8 mouse cellular contexts compared by ENCODE assay signal in genomic region chr11:73030821-73031498, GRCm38 (mm10). TPM values are rescaled to one million over a fixed set of nuclear protein-coding genes. Genes with fewer than 3 reads are reported as not detected.
A peak's percentile ranks its signal among the peaks of the same experiment; 100 is the strongest.
DNase-seq lines count a peak whose midpoint lies in the region; ATAC-seq and TF ChIP-seq lines count a peak whose summit lies in the region.

No protein-coding gene starts in this region.

- no peak for TF ChIP-seq POLR2A in spleen, adult 2 months (IDR thresholded peaks at IDR 0.05; ENCODE audit: low read depth, low read length)

- peak overlapping the region; percentile 67 for H3K9ac ChIP-seq in heart, embryonic 12.5 days
- H3K9ac ChIP-seq in kidney, embryonic 16.5 days (replicated peaks; ENCODE audit: low read length): peak overlapping the region; percentile 57
- 0 out of 2 replicates have a peak overlapping the region, but pooled peaks have one; percentile 31 for H3K9ac ChIP-seq in limb, embryonic 15.5 days
- peak overlapping the region; percentile 48; the same call in 1 of the 2 replicates for H3K9ac ChIP-seq in midbrain, postnatal 0 days (replicated peaks; ENCODE audit: low read length, poor library complexity, severe bottlenecking)

- H3K27me3 ChIP-seq in heart, embryonic 12.5 days (replicated peaks): peaks cover 17% of the 10 kb centered on the region; the same call in 1 of the 2 replicates
- no peaks in the 10 kb centered on the region for H3K27me3 ChIP-seq in kidney, embryonic 16.5 days (ENCODE audit: insufficient read depth, low read length)
- H3K27me3 ChIP-seq in limb, embryonic 15.5 days: no peaks in the 10 kb centered on the region
- H3K27me3 ChIP-seq in midbrain, postnatal 0 days (ENCODE audit: insufficient read depth, low read length): no peaks in the 10 kb centered on the region
- H3K27me3 ChIP-seq in spleen, adult 2 months (ENCODE audit: control insufficient read depth, insufficient read depth, low read length): no peaks in the 10 kb centered on the region

- H3K27ac ChIP-seq in heart, embryonic 12.5 days (ENCODE audit: poor library complexity, severe bottlenecking): no peak overlapping the region; the same call in 1 of the 2 replicates
- peak overlapping the region; percentile 54; the same call in 1 of the 2 replicates for H3K27ac ChIP-seq in kidney, embryonic 16.5 days (ENCODE audit: low read length)
- H3K27ac ChIP-seq in limb, embryonic 15.5 days: peak overlapping the region; percentile 83
- H3K27ac ChIP-seq in midbrain, postnatal 0 days (ENCODE audit: low read depth, low read length): peak overlapping the region; percentile 69
- no peak overlapping the region for H3K27ac ChIP-seq in spleen, adult 2 months (ENCODE audit: insufficient read depth, low read length)

- WGBS in heart, embryonic 12.5 days: 29% methylated on average over 20 of the region's 20 CpGs
- WGBS in kidney, embryonic 16.5 days: 24% methylated on average over 20 of the region's 20 CpGs
- 22% methylated on average over 20 of the region's 20 CpGs for WGBS in limb, embryonic 15.5 days
- WGBS in midbrain, postnatal 0 days: 23% methylated on average over 20 of the region's 20 CpGs
- WGBS in spleen, adult 2 months: 37% methylated on average over 20 of the region's 20 CpGs

- peak; percentile 85 for ATAC-seq in erythroid progenitor cell, adult 5-6 weeks (replicated peaks; ENCODE audit: low FRiP score, poor library complexity, severe bottlenecking)
- ATAC-seq in heart, embryonic 12.5 days (ENCODE audit: insufficient number of reproducible peaks, low FRiP score): peak; percentile 81
- peak; percentile 94 for ATAC-seq in kidney, embryonic 16.5 days (ENCODE audit: low FRiP score, low TSS enrichment)
- ATAC-seq in limb, embryonic 15.5 days (ENCODE audit: insufficient number of reproducible peaks, low FRiP score, low TSS enrichment, low read depth): peak; percentile 81
- ATAC-seq in midbrain, postnatal 0 days (ENCODE audit: low FRiP score): peak; percentile 89

- no peaks in the 10 kb centered on the region for H3K36me3 ChIP-seq in heart, embryonic 12.5 days
- no peaks in the 10 kb centered on the region for H3K36me3 ChIP-seq in kidney, embryonic 16.5 days (ENCODE audit: insufficient read depth, low read length)
- peaks cover 17% of the 10 kb centered on the region; the same call in 1 of the 2 replicates for H3K36me3 ChIP-seq in limb, embryonic 15.5 days
- peaks cover 23% of the 10 kb centered on the region for H3K36me3 ChIP-seq in midbrain, postnatal 0 days (ENCODE audit: insufficient read depth, low read length)
- H3K36me3 ChIP-seq in spleen, adult 2 months (ENCODE audit: control insufficient read depth, insufficient read depth, low read length): no peaks in the 10 kb centered on the region

- DNase-seq in CD4-positive helper T cell, adult 2 months (ENCODE audit: low read depth, low spot score): peak; percentile 84
- peak; percentile 42 for DNase-seq in c-Kit-negative CD71-positive TER-119-positive erythroid progenitor cells, embryonic 14.5 days (ENCODE audit: low read depth, low spot score)
- DNase-seq in midbrain, postnatal 0 days (ENCODE audit: low spot score): peak; percentile 97
- peak; percentile 63 to 78 for DNase-seq in spleen, adult 2 months (ENCODE audit: low read depth in 1 of 2, low spot score in 2 of 2)

- peak overlapping the region; percentile 67 for H3K4me2 ChIP-seq in heart, embryonic 12.5 days
- H3K4me2 ChIP-seq in kidney, embryonic 16.5 days (replicated peaks; ENCODE audit: low read depth, low read length): peak overlapping the region; percentile 65
- H3K4me2 ChIP-seq in limb, embryonic 15.5 days: peak overlapping the region; percentile 74
- H3K4me2 ChIP-seq in midbrain, postnatal 0 days (ENCODE audit: low read depth, low read length, poor library complexity, severe bottlenecking): peak overlapping the region; percentile 53

- H3K4me1 ChIP-seq in heart, embryonic 12.5 days (replicated peaks): peaks cover 23% of the 10 kb centered on the region
- 0 out of 2 replicates have a peak, but pooled peaks cover 2% of the 10 kb centered on the region for H3K4me1 ChIP-seq in kidney, embryonic 16.5 days (ENCODE audit: insufficient read depth, low read length)
- H3K4me1 ChIP-seq in limb, embryonic 15.5 days: peaks cover 16% of the 10 kb centered on the region
- H3K4me1 ChIP-seq in midbrain, postnatal 0 days (ENCODE audit: insufficient read depth, low read length): peaks cover 3% of the 10 kb centered on the region; the same call in 1 of the 2 replicates
- H3K4me1 ChIP-seq in spleen, adult 2 months (ENCODE audit: control insufficient read depth, insufficient read depth, insufficient read length): no peaks in the 10 kb centered on the region

- no peaks in the 10 kb centered on the region for H3K9me3 ChIP-seq in heart, embryonic 12.5 days (replicated peaks)
- H3K9me3 ChIP-seq in kidney, embryonic 16.5 days (ENCODE audit: low read length): no peaks in the 10 kb centered on the region
- no peaks in the 10 kb centered on the region for H3K9me3 ChIP-seq in limb, embryonic 15.5 days
- H3K9me3 ChIP-seq in midbrain, postnatal 0 days (ENCODE audit: low read length): no peaks in the 10 kb centered on the region

- peak overlapping the region; percentile 26 for H3K4me3 ChIP-seq in heart, embryonic 12.5 days
- peak overlapping the region; percentile 39 for H3K4me3 ChIP-seq in kidney, embryonic 16.5 days (ENCODE audit: low read length)
- H3K4me3 ChIP-seq in limb, embryonic 15.5 days: peak overlapping the region; percentile 40
- peak overlapping the region; percentile 23 for H3K4me3 ChIP-seq in midbrain, postnatal 0 days (ENCODE audit: low read depth, low read length)
- peak overlapping the region; percentile 36; the same call in 1 of the 2 replicates for H3K4me3 ChIP-seq in spleen, adult 2 months (ENCODE audit: extremely low read depth, insufficient read depth, insufficient read length)

- TF ChIP-seq CTCF in midbrain, postnatal 0 days (IDR thresholded peaks at IDR 0.05): peak; percentile 57
- TF ChIP-seq CTCF in spleen, adult 2 months (IDR thresholded peaks at IDR 0.05; ENCODE audit: extremely low read depth, insufficient read depth, insufficient read length, insufficient replicate concordance): no peak; the same call in 1 of the 2 replicates

RNA-seq across cellular contexts. Expression of gene Camkk1, which starts 12.2 kb away (rescaled TPM):
- total RNA-seq in erythroid progenitor cell, adult 5-6 weeks (2015; ENCODE audit: low replicate concordance): not detected in 2 replicates
- 0.26 and 0.76 TPM in 2 replicates for total RNA-seq in erythroid progenitor cell, adult 5-6 weeks (2017; ENCODE audit: low replicate concordance)
- polyA plus RNA-seq in heart, embryonic 12.5 days (2016; fragmentation: Nextera tagmentation; extraction: Ambion mirVana): 2.0 and 2.2 TPM in 2 replicates
- polyA plus RNA-seq in kidney, embryonic 16.5 days (2015; fragmentation: Nextera tagmentation; extraction: Ambion mirVana): 7.4 and 7.7 TPM in 2 replicates
- polyA plus RNA-seq in limb, embryonic 15.5 days (2015; fragmentation: Nextera tagmentation; extraction: Ambion mirVana): 12.0 and 13.2 TPM in 2 replicates
- 26.7 and 28.6 TPM in 2 replicates for total RNA-seq in midbrain, postnatal 0 days (2014; rRNA removed)
- polyA plus RNA-seq in midbrain, postnatal 0 days (2015; fragmentation: Nextera tagmentation; extraction: Ambion mirVana): 27.7 and 30.2 TPM in 2 replicates
- 2.2 and 2.4 TPM in 2 replicates for polyA plus RNA-seq in spleen, adult 2 months (2012; rRNA removed)

RNA-seq across cellular contexts. Expression of gene Ncbp3, which starts 16.6 kb away (rescaled TPM):
- 10.9 and 11.9 TPM in 2 replicates for total RNA-seq in erythroid progenitor cell, adult 5-6 weeks (2015; ENCODE audit: low replicate concordance)
- 17.4 and 18.9 TPM in 2 replicates for total RNA-seq in erythroid progenitor cell, adult 5-6 weeks (2017; ENCODE audit: low replicate concordance)
- polyA plus RNA-seq in heart, embryonic 12.5 days (2016; fragmentation: Nextera tagmentation; extraction: Ambion mirVana): 10.9 and 11.0 TPM in 2 replicates
- 11.1 and 12.7 TPM in 2 replicates for polyA plus RNA-seq in kidney, embryonic 16.5 days (2015; fragmentation: Nextera tagmentation; extraction: Ambion mirVana)
- polyA plus RNA-seq in limb, embryonic 15.5 days (2015; fragmentation: Nextera tagmentation; extraction: Ambion mirVana): 10.5 and 11.3 TPM in 2 replicates
- 7.2 and 11.7 TPM in 2 replicates for total RNA-seq in midbrain, postnatal 0 days (2014; rRNA removed)
- 6.1 and 7.9 TPM in 2 replicates for polyA plus RNA-seq in midbrain, postnatal 0 days (2015; fragmentation: Nextera tagmentation; extraction: Ambion mirVana)
- polyA plus RNA-seq in spleen, adult 2 months (2012; rRNA removed): 1.8 and 2.0 TPM in 2 replicates

RNA-seq across cellular contexts. Expression of gene P2rx1, which starts 32.1 kb away (rescaled TPM):
- 1.1 and 3.4 TPM in 2 replicates for total RNA-seq in erythroid progenitor cell, adult 5-6 weeks (2015; ENCODE audit: low replicate concordance)
- 0.45 and 0.51 TPM in 2 replicates for total RNA-seq in erythroid progenitor cell, adult 5-6 weeks (2017; ENCODE audit: low replicate concordance)
- polyA plus RNA-seq in heart, embryonic 12.5 days (2016; fragmentation: Nextera tagmentation; extraction: Ambion mirVana): 2.2 and 2.7 TPM in 2 replicates
- polyA plus RNA-seq in kidney, embryonic 16.5 days (2015; fragmentation: Nextera tagmentation; extraction: Ambion mirVana): 1.7 and 3.1 TPM in 2 replicates
- 3.5 and 4.2 TPM in 2 replicates for polyA plus RNA-seq in limb, embryonic 15.5 days (2015; fragmentation: Nextera tagmentation; extraction: Ambion mirVana)
- 0.42 and 0.55 TPM in 2 replicates for total RNA-seq in midbrain, postnatal 0 days (2014; rRNA removed)
- 0.16 and 0.39 TPM in 2 replicates for polyA plus RNA-seq in midbrain, postnatal 0 days (2015; fragmentation: Nextera tagmentation; extraction: Ambion mirVana)
- polyA plus RNA-seq in spleen, adult 2 months (2012; rRNA removed): 14.3 and 16.3 TPM in 2 replicates

RNA-seq across cellular contexts. Expression of gene Itgae, which starts 59.4 kb away (rescaled TPM):
- not detected in 2 replicates for total RNA-seq in erythroid progenitor cell, adult 5-6 weeks (2015; ENCODE audit: low replicate concordance)
- 0.08 and 1.3 TPM in 2 replicates for total RNA-seq in erythroid progenitor cell, adult 5-6 weeks (2017; ENCODE audit: low replicate concordance)
- 0.17 and 0.19 TPM in 2 replicates for polyA plus RNA-seq in heart, embryonic 12.5 days (2016; fragmentation: Nextera tagmentation; extraction: Ambion mirVana)
- polyA plus RNA-seq in kidney, embryonic 16.5 days (2015; fragmentation: Nextera tagmentation; extraction: Ambion mirVana): 0.24 and 0.44 TPM in 2 replicates
- polyA plus RNA-seq in limb, embryonic 15.5 days (2015; fragmentation: Nextera tagmentation; extraction: Ambion mirVana): 0.20 and 0.24 TPM in 2 replicates
- 0.05 TPM in 1 of 2 replicates, not detected in the other for total RNA-seq in midbrain, postnatal 0 days (2014; rRNA removed)
- polyA plus RNA-seq in midbrain, postnatal 0 days (2015; fragmentation: Nextera tagmentation; extraction: Ambion mirVana): 0.09 and 0.10 TPM in 2 replicates
- polyA plus RNA-seq in spleen, adult 2 months (2012; rRNA removed): 5.0 and 5.1 TPM in 2 replicates

Comparison
In these comparisons a context has a peak if more than half of its experiments do, and no peak if none do; other contexts are left out.
1. DNase-seq: peak in every context shown above with its lines; median percentile 97 in midbrain, postnatal 0 days; 84 in CD4-positive helper T cell, adult 2 months; 70 in spleen, adult 2 months; 42 in c-Kit-negative CD71-positive TER-119-positive erythroid progenitor cells, embryonic 14.5 days.
2. H3K27ac ChIP-seq: peak in kidney, embryonic 16.5 days (single experiment), limb, embryonic 15.5 days (single experiment) and midbrain, postnatal 0 days (single experiment); none in heart, embryonic 12.5 days (single experiment) and spleen, adult 2 months (single experiment).
3. Peak in every context shown above with its lines, with median percentiles within 50 percentile points of each other: ATAC-seq, H3K4me2 ChIP-seq, H3K4me3 ChIP-seq and H3K9ac ChIP-seq.